Mouse (Mus musculus) brain, embryonic 14.5 days (tissue): ENCODE results near the gene Aurkb. TPM values are rescaled to one million over a fixed set of nuclear protein-coding genes. Genes with fewer than 3 reads are reported as not detected.

Experiments
- DNase-seq: peaks from one replicate; pipeline ENCODE4 v3.0.0-alpha.2; 2011; ENCODE audit warnings: low read depth
- CTCF ChIP-seq: fragments of 200-500 bp; IDR thresholded peaks from 2 replicates; pipeline ENCODE4 v1.5.1; 2012; ENCODE audit warnings: inconsistent platforms, mild to moderate bottlenecking, moderate library complexity, borderline replicate concordance; ENCODE audit not compliant: insufficient read depth, insufficient read length; ENCODE audit errors: extremely low read depth
- POLR2A ChIP-seq: fragments of 200-500 bp; IDR thresholded peaks from 2 replicates; pipeline ENCODE4 v1.6.1; 2012; ENCODE audit warnings: mild to moderate bottlenecking, inconsistent platforms, borderline replicate concordance; ENCODE audit not compliant: poor library complexity, insufficient read depth, insufficient read length, severe bottlenecking; ENCODE audit errors: extremely low read depth
- polyA plus RNA-seq: library from polyadenylated mRNA; depleted of rRNA; stranded (reverse); fragments of >200 nt; gene quantifications from 2 replicates; pipeline ENCODE4 v1.2.3, GENCODE M21; 2012

Gene Aurkb
- polyA plus RNA-seq, 1 experiment, result 38.3 TPM

- TF ChIP-seq POLR2A, result peak; percentile 80; the same call in 1 of the 2 replicates
- TF ChIP-seq CTCF, result peak; percentile 79
- DNase-seq, result peak; percentile 98
Observed at GRCm38 (mm10) chr11:69015644-69016441, 29.6 kb upstream of the Aurkb start, which contains the start of gene Ctc1. TSS of gene Ctc1 (plus strand) at chr11:69015911.

DNA sequence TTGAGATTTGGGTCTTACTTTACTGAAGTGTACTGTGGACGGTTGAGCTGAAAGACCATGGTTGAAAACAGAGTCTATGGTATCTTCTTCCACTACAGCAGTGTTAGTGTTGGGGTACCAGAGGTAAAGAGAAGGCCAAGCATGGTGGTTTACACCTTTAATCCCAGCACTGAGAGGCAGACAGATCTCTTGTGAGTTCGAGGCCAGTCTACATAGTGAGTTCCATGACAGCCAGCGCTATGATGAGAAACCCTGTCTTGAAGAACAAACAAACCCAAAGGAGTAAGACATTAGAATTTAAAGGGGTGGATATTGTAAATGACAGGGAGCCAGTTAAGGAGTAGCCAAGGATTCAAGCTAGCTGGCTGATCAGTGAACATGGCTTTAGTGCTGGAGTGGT is 28.7 kb upstream of the Aurkb start:
- TF ChIP-seq CTCF (no peak), POLR2A (no peak)
- no peak for DNase-seq

DNA sequence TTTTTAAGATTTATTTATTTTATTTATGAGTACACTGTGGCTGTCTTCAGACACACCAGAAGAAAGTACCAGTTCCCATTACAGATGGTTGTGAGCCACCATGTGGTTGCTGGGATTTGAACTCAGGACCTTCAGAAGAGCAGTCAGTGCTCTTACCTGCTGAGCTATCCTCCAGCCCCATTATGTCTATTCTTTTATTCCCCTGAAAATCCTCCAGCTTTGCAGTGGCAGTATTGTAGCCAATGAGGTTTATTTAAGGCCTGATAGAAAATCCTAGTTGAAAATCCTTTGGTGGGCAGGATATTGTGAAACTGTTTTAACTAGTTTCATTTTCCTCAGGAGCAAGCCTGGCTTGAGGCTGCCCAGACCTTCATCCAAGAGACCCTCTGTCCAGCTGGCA is 24.8 kb upstream of the Aurkb start:
- no peak for DNase-seq
- TF ChIP-seq CTCF, result no peak

DNA sequence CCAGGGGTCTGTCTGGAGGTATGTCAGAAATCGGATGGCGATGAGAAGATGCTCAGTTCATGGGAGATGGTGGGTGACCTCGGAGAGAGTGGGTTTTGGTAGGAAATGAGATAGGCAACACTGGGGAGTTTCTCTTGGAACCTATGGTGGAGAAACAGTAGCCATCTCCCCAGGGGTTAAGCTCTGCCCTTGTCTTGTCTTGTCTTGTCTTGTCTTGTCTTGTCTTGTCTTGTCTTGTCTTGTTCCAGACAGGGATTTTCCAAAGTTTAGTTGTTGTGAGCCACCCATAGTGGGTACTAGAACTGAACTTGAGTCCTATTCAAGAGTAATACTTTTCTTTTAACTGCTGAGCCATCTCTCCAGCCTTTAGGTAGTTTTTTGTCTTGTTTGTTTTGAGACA is 18.9 kb upstream of the Aurkb start:
- TF ChIP-seq POLR2A (no peak), CTCF (no peak)
- no peak for DNase-seq

DNA sequence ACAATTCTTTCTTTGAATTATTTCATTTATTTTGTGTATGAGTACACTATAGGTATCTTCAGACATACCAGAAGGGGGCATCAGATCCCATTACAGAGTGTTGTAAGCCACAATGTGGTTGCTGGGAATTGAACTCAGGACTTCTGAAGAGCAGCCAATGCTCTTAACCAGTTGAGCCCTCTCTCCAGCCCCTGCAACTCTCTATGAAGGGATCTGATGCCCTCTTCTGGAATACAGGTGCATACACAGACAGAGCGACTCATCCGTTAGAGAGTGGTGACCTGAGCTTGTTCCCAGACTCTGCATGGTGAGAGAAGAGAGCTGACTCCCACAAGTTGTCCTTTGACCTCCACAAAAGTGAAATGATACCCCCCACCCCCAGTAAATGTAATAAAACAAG is 16.6 kb upstream of the Aurkb start:
- no peak for DNase-seq
- TF ChIP-seq CTCF (no peak), POLR2A (no peak)

- TF ChIP-seq POLR2A (no peak), CTCF (no peak)
- no peak for DNase-seq
Observed at GRCm38 (mm10) chr11:69033552-69033951, 11.9 kb upstream of the Aurkb start.

DNA sequence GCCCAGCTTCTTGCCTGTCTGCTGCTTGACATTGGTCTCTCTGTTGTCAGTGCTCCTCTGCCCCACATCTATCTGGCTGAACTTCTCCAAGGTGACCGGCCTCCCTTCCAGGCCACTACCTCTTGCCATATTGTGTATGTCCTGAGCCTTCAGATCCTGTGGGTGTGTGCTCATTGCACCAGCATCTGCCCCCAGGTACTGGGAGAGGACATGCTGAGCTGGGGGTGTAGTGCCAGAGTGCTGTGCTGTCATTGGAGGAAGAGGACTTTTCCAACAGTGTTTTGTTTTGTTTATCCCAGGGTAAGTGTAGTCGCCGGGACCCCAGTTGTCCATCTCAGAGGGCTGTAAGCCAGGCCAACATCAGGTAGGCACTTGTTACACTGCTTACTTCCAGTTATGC is 10.9 kb upstream of the Aurkb start:
- TF ChIP-seq CTCF (no peak), POLR2A (no peak)
- no peak for DNase-seq

DNA sequence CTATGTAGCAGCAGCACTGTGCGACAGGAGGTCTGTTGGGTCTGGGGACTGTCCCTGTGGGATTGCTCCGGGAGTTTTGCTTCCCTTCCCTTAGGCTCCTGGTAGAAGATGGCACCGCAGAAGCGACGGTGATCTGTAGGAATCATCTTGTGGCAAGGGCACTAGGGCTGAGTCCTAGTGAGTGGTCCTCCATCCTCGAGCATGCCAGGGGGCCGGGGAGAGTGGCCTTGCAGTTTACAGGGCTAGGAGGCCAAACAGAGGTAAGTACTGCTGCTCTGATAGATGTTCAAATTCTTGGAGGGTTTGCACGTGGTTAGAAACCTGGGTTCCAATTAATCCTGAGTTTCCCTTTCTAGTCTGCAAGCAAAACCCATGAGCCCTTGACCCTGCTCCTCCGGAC is 10.0 kb upstream of the Aurkb start:
- TF ChIP-seq POLR2A (no peak), CTCF (no peak)
- no peak for DNase-seq

DNA sequence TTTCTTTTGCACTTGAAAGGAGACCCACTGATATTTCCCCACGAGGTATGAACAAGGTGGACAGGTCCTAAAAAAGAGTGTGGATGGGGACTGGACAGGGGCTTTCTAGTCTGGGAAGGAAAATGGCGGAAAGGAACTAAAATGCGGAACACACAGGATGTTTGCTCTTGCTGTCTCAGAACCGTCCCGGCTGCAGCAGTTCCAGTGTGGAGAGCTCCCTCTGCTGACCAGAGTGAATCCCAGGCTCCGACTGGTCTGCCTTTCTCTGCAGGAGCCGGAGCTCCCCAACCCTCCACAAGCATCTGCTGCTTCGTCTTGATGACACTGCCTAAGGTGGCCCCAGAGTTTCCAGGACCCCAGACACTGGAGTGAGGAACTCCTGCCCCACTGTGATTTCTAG is 9.6 kb upstream of the Aurkb start:
- TF ChIP-seq CTCF (peak; percentile 88), POLR2A (no peak)
- DNase-seq, result peak; percentile 92

- peak; percentile 93 for DNase-seq
- TF ChIP-seq CTCF (no peak), POLR2A (no peak)
Observed at GRCm38 (mm10) chr11:69036486-69037230, 8.8 kb upstream of the Aurkb start.

- peak; percentile 93 for DNase-seq
- TF ChIP-seq POLR2A (no peak), CTCF (no peak)
Observed at GRCm38 (mm10) chr11:69037231-69038061, 8.0 kb upstream of the Aurkb start.

GRCm38 (mm10) chr11:69038173-69038572 is 7.3 kb upstream of the Aurkb start:
- no peak for TF ChIP-seq CTCF
- TF ChIP-seq POLR2A, result no peak
- DNase-seq, result no peak
